Mouse (Mus musculus): ENCODE measurements around the gene Scarf1. TPM values are rescaled to one million over a fixed set of nuclear protein-coding genes. Genes with fewer than 3 reads are reported as not detected.

Gene Scarf1
- polyA plus RNA-seq, 1 experiment from 2014 or later: 16.3 TPM

DNA sequence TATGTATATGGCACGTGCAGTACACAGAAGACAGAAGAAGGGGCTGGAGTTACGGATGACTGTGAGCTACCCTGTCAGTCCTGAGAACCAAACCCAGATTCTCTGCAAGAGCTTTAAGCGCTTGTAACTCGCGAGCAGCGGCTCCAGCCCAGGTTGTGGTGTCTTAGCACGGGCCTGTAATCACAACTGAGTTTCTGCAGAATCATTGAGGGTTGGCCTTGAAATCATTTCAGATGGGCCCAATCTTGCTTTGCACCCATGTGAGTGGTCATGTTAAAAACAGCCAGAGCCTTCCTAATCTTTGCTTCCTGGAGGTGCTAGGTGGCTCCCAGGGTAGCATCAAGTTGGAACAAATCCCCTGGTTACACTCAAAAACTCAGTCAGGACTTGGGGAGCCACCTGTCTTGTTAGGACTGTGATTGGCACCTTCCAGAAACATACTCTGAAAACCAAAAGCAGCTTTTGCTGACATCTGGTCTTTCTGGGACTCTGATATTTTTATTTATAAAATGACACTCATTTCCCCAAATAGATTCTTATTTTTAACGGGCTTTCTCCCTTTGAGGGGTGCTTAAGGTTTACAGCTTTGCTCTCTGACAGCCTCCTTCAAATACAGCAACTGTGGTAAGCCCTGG, 46.6 kb downstream of the Scarf1 start:
- Histone ChIP-seq H3K9me3 (no peaks in the 10 kb centered on the region), H3K36me3 (no peaks in the 10 kb centered on the region), H3K4me1 (peaks cover 6% of the 10 kb centered on the region), H3K4me3 (no peak overlapping the region), H3K9ac (no peak overlapping the region), H3K4me2 (no peak overlapping the region), H3K27ac (no peak overlapping the region), H3K27me3 (no peaks in the 10 kb centered on the region)
- no peak for ATAC-seq (ENCODE audit: borderline replicate concordance, extremely low read depth, low FRiP score, low TSS enrichment)
- 85% methylated on average over 8 of the region's 8 CpGs for WGBS

DNA sequence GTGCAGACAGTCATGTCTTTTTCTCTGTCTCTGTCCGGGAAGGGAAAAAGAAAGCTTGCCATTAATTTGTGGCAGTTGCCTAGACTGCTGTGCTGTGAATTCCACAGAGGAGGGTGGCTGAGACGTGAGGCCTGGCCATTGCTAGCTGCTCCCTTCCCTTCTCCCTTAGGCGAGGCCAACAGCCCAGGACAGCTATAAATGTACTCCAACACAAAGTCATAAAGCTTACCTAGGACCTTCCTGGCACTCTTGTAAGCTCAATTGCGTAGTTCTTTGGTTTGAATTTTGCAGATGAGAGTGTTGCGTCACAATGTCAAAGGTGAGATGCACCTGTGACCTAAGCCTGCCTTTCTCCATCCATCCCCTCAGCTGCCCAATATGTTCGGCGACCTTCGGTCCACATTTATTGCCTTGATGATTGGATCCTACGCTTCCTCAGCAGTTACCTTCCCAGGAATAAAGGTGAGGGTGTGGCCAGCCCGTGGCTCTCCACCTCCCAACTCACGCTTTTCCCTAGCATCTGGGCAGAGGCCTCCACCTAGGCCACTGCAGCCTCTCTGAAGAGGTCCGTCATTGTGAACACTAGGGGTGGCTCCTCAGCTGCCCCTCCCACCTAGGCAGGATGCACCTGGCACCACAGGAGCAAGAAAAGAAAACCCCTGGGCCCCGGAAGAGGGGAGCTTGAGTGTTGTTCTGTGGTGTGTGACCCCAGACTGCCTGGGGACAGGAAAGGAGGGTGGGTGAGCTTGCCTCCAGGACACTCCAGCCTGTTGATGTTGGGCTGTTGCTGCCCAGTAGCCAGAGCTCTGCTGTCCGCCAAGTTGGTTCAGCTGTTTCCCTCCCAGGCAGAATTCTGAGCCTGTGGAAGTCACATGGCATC, 47.4 kb downstream of the Scarf1 start:
- WGBS: 69% methylated on average over 14 of the region's 14 CpGs
- no peaks in the 10 kb centered on the region for H3K36me3 ChIP-seq
- no peak overlapping the region for H3K4me2 ChIP-seq
- no peak overlapping the region for H3K4me3 ChIP-seq
- no peaks in the 10 kb centered on the region for H3K27me3 ChIP-seq
- H3K9ac ChIP-seq: no peak overlapping the region
- H3K27ac ChIP-seq: no peak overlapping the region
- 0 out of 2 replicates have a peak, but pooled peaks have one; percentile 17 for ATAC-seq (ENCODE audit: borderline replicate concordance, extremely low read depth, low FRiP score, low TSS enrichment)
- H3K4me1 ChIP-seq: peaks cover 11% of the 10 kb centered on the region
- H3K9me3 ChIP-seq: no peaks in the 10 kb centered on the region

DNA sequence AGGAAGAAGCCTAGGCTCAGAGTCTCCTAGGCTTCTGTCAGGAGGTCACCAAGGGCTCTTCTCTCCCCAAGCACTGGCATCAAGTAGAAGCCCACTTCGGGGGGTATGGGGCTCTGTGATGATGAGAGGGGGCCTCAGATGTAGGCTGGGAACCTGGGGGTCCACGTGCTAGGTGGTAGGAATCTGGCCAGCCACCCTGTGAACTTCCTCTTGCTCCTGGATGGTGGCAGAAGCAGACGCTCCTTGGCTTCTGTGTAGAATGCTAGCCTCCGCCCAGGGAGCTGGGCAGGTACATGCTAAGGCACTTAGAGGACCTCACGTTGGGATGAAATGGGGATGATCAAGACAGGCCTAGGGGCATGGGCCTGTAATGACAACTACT, 48.1 kb downstream of the Scarf1 start:
- WGBS: 82% methylated on average over 5 of the region's 5 CpGs
- Histone ChIP-seq H3K4me3 (no peak overlapping the region), H3K36me3 (no peaks in the 10 kb centered on the region), H3K4me2 (no peak overlapping the region), H3K9me3 (no peaks in the 10 kb centered on the region), H3K27me3 (no peaks in the 10 kb centered on the region), H3K27ac (no peak overlapping the region), H3K9ac (no peak overlapping the region), H3K4me1 (peaks cover 18% of the 10 kb centered on the region)
- no peak for ATAC-seq (ENCODE audit: borderline replicate concordance, extremely low read depth, low FRiP score, low TSS enrichment)

DNA sequence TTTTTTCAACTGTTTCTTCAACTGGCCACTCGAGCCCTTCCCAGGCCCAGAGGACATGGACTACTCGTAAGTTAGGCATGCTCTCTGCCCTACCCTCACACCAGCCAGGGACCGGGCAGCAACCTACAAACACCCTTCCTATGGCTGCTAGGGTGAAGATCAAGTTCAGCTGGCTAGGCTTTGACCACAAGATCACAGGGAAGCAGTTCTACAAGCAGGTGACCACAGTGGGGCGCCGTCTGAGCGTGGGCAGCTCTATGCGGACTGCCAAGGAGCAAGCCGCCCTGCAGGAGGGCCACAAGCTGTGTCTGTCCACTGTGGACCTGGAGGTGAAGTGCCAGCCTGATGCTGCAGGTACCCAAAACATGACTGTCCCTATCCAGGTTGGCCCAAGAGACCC, 49.5 kb downstream of the Scarf1 start:
- no peak overlapping the region for H3K9ac ChIP-seq
- H3K27me3 ChIP-seq: no peaks in the 10 kb centered on the region
- H3K27ac ChIP-seq: no peak overlapping the region
- no peaks in the 10 kb centered on the region for H3K36me3 ChIP-seq
- no peak overlapping the region for H3K4me2 ChIP-seq
- peaks cover 26% of the 10 kb centered on the region for H3K4me1 ChIP-seq
- no peak for ATAC-seq (ENCODE audit: borderline replicate concordance, extremely low read depth, low FRiP score, low TSS enrichment)
- H3K9me3 ChIP-seq: no peaks in the 10 kb centered on the region
- H3K4me3 ChIP-seq: no peak overlapping the region
- 78% methylated on average over 8 of the region's 8 CpGs for WGBS

DNA sequence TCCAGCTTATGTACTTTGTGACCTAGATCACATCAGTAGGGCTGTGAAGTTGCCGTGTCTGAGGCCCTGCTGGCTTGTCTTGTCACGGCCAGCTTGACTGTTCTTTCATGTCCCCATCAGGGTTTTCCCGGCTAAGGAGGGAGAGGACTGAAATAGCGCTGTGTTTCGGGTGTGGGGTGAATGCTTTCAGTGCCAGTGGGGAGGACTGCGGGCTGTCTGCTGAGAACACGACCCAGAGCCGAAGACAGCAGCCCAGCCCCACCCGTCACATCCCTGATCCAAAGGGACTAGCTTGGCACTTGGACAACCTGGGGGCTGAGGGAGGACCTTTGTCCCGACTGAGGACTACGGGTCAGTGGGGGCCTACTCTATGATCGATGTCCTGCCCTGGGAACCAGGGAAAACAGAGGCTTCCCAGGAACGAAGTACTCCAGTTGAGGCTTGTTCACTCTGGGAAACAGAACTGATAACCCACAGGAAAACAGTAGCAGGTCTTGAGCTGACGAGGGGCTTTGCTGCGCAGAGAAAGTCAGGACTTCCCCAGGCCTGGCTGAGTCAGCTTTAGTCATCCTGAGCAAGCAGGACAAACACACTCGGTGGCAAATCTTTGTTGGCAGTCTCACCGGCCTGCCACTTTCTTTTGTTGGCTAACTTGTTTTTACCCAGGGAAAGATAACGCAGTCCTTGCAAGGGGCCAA, 50.7 kb downstream of the Scarf1 start:
- Histone ChIP-seq H3K4me3 (no peak overlapping the region), H3K9ac (no peak overlapping the region), H3K4me2 (no peak overlapping the region), H3K36me3 (no peaks in the 10 kb centered on the region), H3K27me3 (no peaks in the 10 kb centered on the region), H3K27ac (no peak overlapping the region; the same call in 1 of the 2 replicates), H3K9me3 (no peaks in the 10 kb centered on the region), H3K4me1 (peaks cover 26% of the 10 kb centered on the region)
- no peak for ATAC-seq (ENCODE audit: borderline replicate concordance, extremely low read depth, low FRiP score, low TSS enrichment)
- whole genome bisulfite sequencing: 40% methylated on average over 18 of the region's 18 CpGs

DNA sequence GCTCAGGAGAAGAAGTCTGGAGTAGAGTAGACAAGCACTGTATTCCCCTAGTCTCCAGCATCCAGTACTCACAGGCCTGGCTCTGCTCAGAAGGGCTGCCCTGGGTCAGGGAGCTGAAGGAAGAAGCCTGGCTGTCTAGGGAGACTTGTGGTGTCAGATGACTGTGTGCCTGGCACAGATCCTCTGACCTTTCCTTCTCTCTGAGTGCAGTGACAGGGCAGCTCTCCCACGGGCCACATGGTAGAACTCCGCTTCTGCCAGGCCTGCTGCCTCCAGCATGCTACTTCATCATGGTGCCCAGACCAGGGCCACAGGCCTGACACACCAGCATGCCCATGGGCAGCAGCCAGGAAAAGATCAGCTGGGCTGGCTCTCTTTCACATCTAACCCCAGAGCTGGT, 52.5 kb downstream of the Scarf1 start:
- Histone ChIP-seq H3K9me3 (no peaks in the 10 kb centered on the region), H3K4me2 (no peak overlapping the region), H3K4me1 (peaks cover 28% of the 10 kb centered on the region), H3K36me3 (no peaks in the 10 kb centered on the region), H3K9ac (no peak overlapping the region), H3K27me3 (no peaks in the 10 kb centered on the region), H3K27ac (peak overlapping the region; percentile 41; the same call in 1 of the 2 replicates), H3K4me3 (no peak overlapping the region)
- WGBS: 71% methylated on average over 2 of the region's 2 CpGs
- ATAC-seq (ENCODE audit: borderline replicate concordance, extremely low read depth, low FRiP score, low TSS enrichment): no peak; the same call in 1 of the 2 replicates

DNA sequence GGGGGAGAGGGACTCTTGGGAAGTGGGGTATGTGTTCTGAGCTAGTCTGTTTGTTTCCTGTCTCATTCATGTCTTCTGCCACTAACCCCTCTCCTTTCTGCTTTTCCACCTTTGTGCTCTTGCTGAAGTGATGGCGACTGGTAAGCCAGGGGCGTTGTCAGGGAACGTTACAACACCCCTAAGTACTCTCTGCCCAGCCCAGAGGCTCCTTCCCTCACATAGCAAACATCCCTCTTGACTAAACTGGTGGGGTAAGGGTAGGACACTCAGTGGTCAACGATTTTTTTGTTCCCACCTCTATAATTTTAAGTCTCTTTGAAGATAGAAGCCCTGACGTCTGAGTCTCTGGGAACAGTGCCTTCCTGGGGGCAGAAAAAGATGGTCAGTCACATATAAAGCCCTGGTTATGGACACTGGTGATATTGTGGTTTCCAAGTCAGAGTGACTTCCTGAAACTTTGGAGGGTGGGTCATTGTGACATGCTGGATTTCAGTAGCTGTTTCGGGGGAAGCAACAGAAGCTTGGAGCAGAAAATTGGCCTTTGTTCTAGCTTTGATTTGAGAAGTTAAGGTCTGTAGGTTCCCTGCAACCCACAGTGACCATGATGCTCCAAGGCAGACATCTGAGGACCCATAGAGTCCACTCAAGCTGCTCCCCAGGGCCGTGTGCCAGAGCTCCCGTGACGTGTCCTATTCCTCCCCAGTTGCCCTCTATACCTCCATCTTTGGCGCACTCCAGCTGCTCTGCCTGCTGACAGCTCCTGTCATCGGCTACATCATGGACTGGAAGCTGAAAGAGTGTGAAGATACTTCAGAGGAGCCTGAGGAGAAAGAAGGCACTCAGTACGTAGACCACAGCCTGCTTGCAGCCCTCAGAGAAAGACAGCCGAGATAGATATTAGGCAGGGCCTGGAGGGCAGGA, 53.2 kb downstream of the Scarf1 start:
- Histone ChIP-seq H3K36me3 (no peaks in the 10 kb centered on the region), H3K9me3 (no peaks in the 10 kb centered on the region), H3K9ac (no peak overlapping the region), H3K4me2 (no peak overlapping the region), H3K4me1 (peaks cover 35% of the 10 kb centered on the region), H3K4me3 (no peak overlapping the region), H3K27me3 (no peaks in the 10 kb centered on the region), H3K27ac (peak overlapping the region; percentile 41; the same call in 1 of the 2 replicates)
- ATAC-seq (ENCODE audit: borderline replicate concordance, extremely low read depth, low FRiP score, low TSS enrichment): no peak
- WGBS: 52% methylated on average over 13 of the region's 13 CpGs

DNA sequence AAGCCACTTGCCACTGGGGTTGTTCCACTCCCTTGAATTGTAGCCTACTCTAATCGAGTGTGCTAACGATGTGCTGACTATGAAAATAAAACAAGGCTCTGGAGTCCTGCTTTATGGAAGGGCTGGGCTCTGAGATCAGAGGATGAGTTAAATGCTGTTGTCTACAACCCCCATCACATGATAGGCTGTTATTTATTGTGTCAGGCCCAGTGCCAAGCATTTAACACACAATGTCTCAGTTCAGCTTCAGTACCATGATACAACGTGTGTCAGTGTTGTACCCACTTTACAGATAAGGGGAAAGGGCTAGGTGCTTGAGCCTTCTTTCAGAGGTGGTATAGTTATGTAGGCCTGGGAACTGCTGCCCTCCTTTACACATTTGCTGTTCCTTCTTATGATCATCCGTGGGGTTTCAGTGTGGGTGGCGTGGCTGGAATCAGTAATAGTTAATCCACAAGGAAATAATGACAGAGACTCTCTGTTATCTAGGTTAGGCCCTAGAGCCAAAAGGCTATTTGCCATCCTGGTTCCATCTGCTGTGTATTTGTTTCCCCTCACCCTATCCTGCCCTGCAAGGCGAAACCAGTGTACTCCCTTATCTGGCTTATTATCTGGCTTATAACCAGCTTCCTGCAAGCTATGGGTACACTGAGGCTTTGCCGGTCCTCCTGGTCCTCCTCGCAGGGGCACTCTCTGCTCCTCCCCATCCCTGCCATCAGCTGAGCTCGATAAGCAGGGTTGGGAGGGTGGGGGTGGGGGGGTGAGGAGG, 54.2 kb downstream of the Scarf1 start:
- Histone ChIP-seq H3K9ac (no peak overlapping the region), H3K36me3 (no peaks in the 10 kb centered on the region), H3K4me1 (peaks cover 42% of the 10 kb centered on the region), H3K27me3 (no peaks in the 10 kb centered on the region), H3K4me3 (no peak overlapping the region), H3K4me2 (no peak overlapping the region), H3K9me3 (no peaks in the 10 kb centered on the region), H3K27ac (no peak overlapping the region)
- ATAC-seq (ENCODE audit: borderline replicate concordance, extremely low read depth, low FRiP score, low TSS enrichment): no peak
- 38% methylated on average over 9 of the region's 9 CpGs for WGBS

DNA sequence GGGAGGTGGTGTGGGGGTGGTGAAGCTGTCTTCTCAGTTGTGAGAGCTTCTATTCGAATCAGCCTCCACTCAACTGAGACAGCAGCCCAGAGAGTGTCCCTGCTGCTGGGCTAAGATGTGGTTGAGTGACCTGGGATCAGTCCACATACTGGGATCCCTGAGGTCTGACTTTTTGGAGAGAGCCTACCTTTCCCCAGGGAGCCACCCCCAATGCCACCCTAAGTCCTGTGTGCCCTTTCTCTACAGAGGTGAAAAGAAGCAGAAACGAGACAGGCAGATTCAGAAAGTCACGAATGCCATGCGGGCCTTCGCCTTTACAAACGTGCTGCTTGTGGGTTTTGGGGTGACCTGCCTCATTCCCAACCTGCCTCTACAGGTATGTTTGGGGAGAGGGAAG, 54.8 kb downstream of the Scarf1 start:
- no peak for ATAC-seq (ENCODE audit: borderline replicate concordance, extremely low read depth, low FRiP score, low TSS enrichment)
- Histone ChIP-seq H3K9ac (no peak overlapping the region), H3K27ac (no peak overlapping the region), H3K27me3 (no peaks in the 10 kb centered on the region), H3K4me3 (no peak overlapping the region), H3K4me1 (peaks cover 48% of the 10 kb centered on the region), H3K4me2 (no peak overlapping the region), H3K9me3 (no peaks in the 10 kb centered on the region), H3K36me3 (no peaks in the 10 kb centered on the region)
- WGBS: 78% methylated on average over 6 of the region's 6 CpGs

DNA sequence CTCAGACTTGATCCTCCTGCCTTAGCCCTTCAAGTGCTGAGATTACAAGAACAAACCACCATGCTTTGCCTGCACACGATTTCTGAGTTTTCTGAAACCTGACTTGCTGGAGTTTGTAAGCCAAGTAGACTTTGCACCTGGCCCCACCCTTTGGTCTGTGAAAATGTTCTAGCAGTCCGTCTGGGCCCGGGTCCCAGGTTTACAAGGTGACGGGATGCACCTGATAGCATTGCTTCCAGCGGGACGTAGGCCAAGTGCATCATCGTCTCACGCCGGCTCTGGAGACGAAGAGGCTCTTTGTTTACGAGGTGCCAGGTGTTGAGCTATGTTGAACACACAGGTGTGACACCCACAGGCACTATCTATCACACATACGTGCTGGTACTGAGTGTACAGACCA, 55.6 kb downstream of the Scarf1 start:
- Histone ChIP-seq H3K4me2 (no peak overlapping the region), H3K36me3 (no peaks in the 10 kb centered on the region), H3K27ac (no peak overlapping the region), H3K9ac (no peak overlapping the region), H3K4me1 (peaks cover 46% of the 10 kb centered on the region), H3K4me3 (no peak overlapping the region), H3K27me3 (no peaks in the 10 kb centered on the region), H3K9me3 (no peaks in the 10 kb centered on the region)
- ATAC-seq (ENCODE audit: borderline replicate concordance, extremely low read depth, low FRiP score, low TSS enrichment): no peak
- 88% methylated on average over 12 of the region's 12 CpGs for WGBS

All from lung, embryonic 15.5 days (tissue).